Mouse (Mus musculus) CH12.LX (cell line): ENCODE data around the gene Cd3d. TPM values are rescaled to one million over a fixed set of nuclear protein-coding genes. Genes with fewer than 3 reads are reported as not detected.
A peak's percentile ranks its signal among the peaks of the same experiment; 100 is the strongest.

Source experiments
- DNase-seq: peaks from one replicate; pipeline ENCODE4 v3.0.0-alpha.2; 2013; ENCODE audit errors: extremely low read depth
- H3K27ac ChIP-seq: 2 replicates; pipeline ENCODE4 v1.5.1; 2012; ENCODE audit warnings: low read depth, mild to moderate bottlenecking, control low read depth, moderate library complexity; ENCODE audit not compliant: insufficient read depth
- H3K27me3 ChIP-seq: replicated peaks from 2 replicates; pipeline ENCODE3; 2012; ENCODE audit warnings: inconsistent platforms
- H3K36me3 ChIP-seq, 2 experiments: replicated peaks in 1 of 2; 2 replicates each; pipeline versions ENCODE3 to v1.6.1; 2012; ENCODE audit warnings: inconsistent platforms in 1 of 2, low read length in 1 of 2, mild to moderate bottlenecking in 1 of 2, mixed read lengths in 1 of 2, moderate library complexity in 1 of 2; ENCODE audit not compliant: control insufficient read depth in 1 of 2, insufficient read depth in 1 of 2
- H3K4me1 ChIP-seq, 2 experiments: 2 replicates each; pipeline ENCODE4 v1.6.1; 2012; ENCODE audit warnings: inconsistent platforms in 1 of 2, moderate library complexity in 1 of 2; ENCODE audit not compliant: insufficient read depth in 2 of 2, control insufficient read depth in 1 of 2
- H3K4me2 ChIP-seq: 2 replicates; pipeline ENCODE4 v1.6.1; 2012; ENCODE audit warnings: low read depth, mild to moderate bottlenecking, control low read depth; ENCODE audit not compliant: poor library complexity, insufficient read depth, severe bottlenecking
- H3K4me3 ChIP-seq, 3 experiments: fragments of 150-350 bp in 1 of 3; sonication (generic) in 1 of 3; replicated peaks in 1 of 3; 2 replicates each; pipeline versions ENCODE3 to v1.5.1; 2011 to 2012; ENCODE audit warnings: low read depth in 2 of 3, low read length in 2 of 3, mild to moderate bottlenecking in 2 of 3, moderate library complexity in 2 of 3, control low read depth in 1 of 3, improper control_type of control experiment in 1 of 3, inconsistent platforms in 1 of 3, mixed read lengths in 1 of 3; ENCODE audit not compliant: poor library complexity in 1 of 3
- H3K79me2 ChIP-seq: replicated peaks from 2 replicates; pipeline ENCODE4 v1.6.1; 2012; ENCODE audit warnings: mild to moderate bottlenecking, moderate library complexity; ENCODE audit not compliant: control insufficient read depth, poor library complexity, insufficient read depth, severe bottlenecking; ENCODE audit errors: extremely low read depth
- H3K9ac ChIP-seq: 2 replicates; pipeline ENCODE4 v1.6.1; 2012; ENCODE audit warnings: low read depth, mild to moderate bottlenecking, control low read depth, moderate library complexity; ENCODE audit not compliant: insufficient read depth
- H3K9me3 ChIP-seq: replicated peaks from 2 replicates; pipeline ENCODE3; 2012; ENCODE audit warnings: low read length, inconsistent platforms, mixed read lengths
- CTCF ChIP-seq, 2 experiments: IDR thresholded peaks in 1 of 2; conservative IDR thresholded peaks in 1 of 2; 2 replicates each; pipeline ENCODE4 v1.5.1; 2011 to 2012; ENCODE audit warnings: low read depth in 2 of 2, low read length in 2 of 2, improper control_type of control experiment in 1 of 2, inconsistent platforms in 1 of 2, mild to moderate bottlenecking in 1 of 2, moderate library complexity in 1 of 2
- E2F4 ChIP-seq: IDR thresholded peaks from 2 replicates; pipeline ENCODE4 v1.6.1; 2011; ENCODE audit warnings: low read depth, low read length, improper control_type of control experiment; ENCODE audit not compliant: insufficient replicate concordance
- EP300 ChIP-seq: IDR thresholded peaks from 2 replicates; pipeline ENCODE4 v1.6.1; 2011; ENCODE audit warnings: low read length, improper control_type of control experiment
- GABPA ChIP-seq: IDR thresholded peaks from 2 replicates; pipeline ENCODE4 v1.6.1; 2012; ENCODE audit warnings: low read depth, low read length, improper control_type of control experiment, inconsistent platforms; ENCODE audit not compliant: insufficient replicate concordance
- KAT2A ChIP-seq: IDR thresholded peaks from 2 replicates; pipeline ENCODE4 v1.6.1; 2012; ENCODE audit warnings: low read length, improper control_type of control experiment, inconsistent platforms; ENCODE audit not compliant: insufficient replicate concordance
- MAX ChIP-seq: IDR thresholded peaks from 2 replicates; pipeline ENCODE4 v1.6.1; 2011; ENCODE audit warnings: low read length, improper control_type of control experiment
- MXI1 ChIP-seq: IDR thresholded peaks from 2 replicates; pipeline ENCODE4 v1.6.1; 2011; ENCODE audit warnings: mild to moderate bottlenecking, low read depth, low read length, improper control_type of control experiment
- MYC ChIP-seq: IDR thresholded peaks from 2 replicates; pipeline ENCODE4 v1.6.1; 2011; ENCODE audit warnings: low read depth, mild to moderate bottlenecking, improper control_type of control experiment, low read length
- PAX5 ChIP-seq: IDR thresholded peaks from 2 replicates; pipeline ENCODE4 v1.6.1; 2012; ENCODE audit warnings: low read length, inconsistent platforms, mixed read lengths
- POLR2A ChIP-seq: IDR thresholded peaks from 2 replicates; pipeline ENCODE4 v1.6.1; 2011; ENCODE audit warnings: low read depth, mild to moderate bottlenecking, improper control_type of control experiment, low read length
- RAD21 ChIP-seq: IDR thresholded peaks from 2 replicates; pipeline ENCODE4 v1.6.1; 2011; ENCODE audit warnings: low read depth, mild to moderate bottlenecking, low read length, improper control_type of control experiment, moderate library complexity
- RCOR1 ChIP-seq: conservative IDR thresholded peaks from 2 replicates; pipeline ENCODE4 v1.6.1; 2012; ENCODE audit warnings: low read depth, mild to moderate bottlenecking, inconsistent platforms, low read length, improper control_type of control experiment
- SIN3A ChIP-seq: IDR thresholded peaks from 2 replicates; pipeline ENCODE4 v1.6.1; 2012; ENCODE audit warnings: low read length, improper control_type of control experiment, inconsistent platforms
- SMC3 ChIP-seq: IDR thresholded peaks from 2 replicates; pipeline ENCODE4 v1.6.1; 2011; ENCODE audit warnings: low read depth, low read length, improper control_type of control experiment
- TBP ChIP-seq: conservative IDR thresholded peaks from 2 replicates; pipeline ENCODE4 v1.6.1; 2011; ENCODE audit warnings: low read depth, low read length, improper control_type of control experiment
- TCF12 ChIP-seq: IDR thresholded peaks from 2 replicates; pipeline ENCODE4 v1.6.1; 2014; ENCODE audit warnings: low read depth, mild to moderate bottlenecking, inconsistent platforms, low read length, improper control_type of control experiment
- ZC3H11A ChIP-seq: IDR thresholded peaks from 2 replicates; pipeline ENCODE4 v1.6.1; 2012; ENCODE audit warnings: low read depth, mild to moderate bottlenecking, inconsistent platforms, low read length, improper control_type of control experiment
- dilution Hi-C: fragments of 300-500 bp; cut with MboI; formaldehyde crosslinking; loops from 2 replicates; pipeline ENCODE4 v1.14.3; 2020; ENCODE audit warnings: low sequenced_read_pairs; ENCODE audit not compliant: extremely low pct_unique_long_range_greater_than_20kb, extremely low pct_ligation_motif_present
- in situ Hi-C: fragments of 300-500 bp; cut with MboI; formaldehyde crosslinking; loops from 3 replicates; pipeline ENCODE4 v1.14.3; 2019; ENCODE audit warnings: low sequenced_read_pairs, low pct_ligation_motif_present, low pct_unique_long_range_greater_than_20kb, mixed read lengths
- polyA plus RNA-seq: library from polyadenylated mRNA; unstranded; fragments of >175 nt; gene quantifications from 2 replicates; pipeline ENCODE4 v1.2.1, GENCODE M21; 2012; ENCODE audit warnings: low read depth; ENCODE audit not compliant: insufficient read length
- total RNA-seq, 2 experiments: library from RNA; depleted of rRNA; stranded (reverse); fragments of 300-350 nt in 1 of 2; fragments of >200 nt in 1 of 2; gene quantifications; 2 replicates each; pipeline ENCODE4 v1.2.3; 2012 to 2014

Gene Cd3d
- total and polyA plus RNA-seq, 3 experiments, result 0.27 to 5.5 (median 2.6) TPM

- Histone ChIP-seq H3K36me3 (no peaks in the 10 kb centered on the region), H3K27ac (no peak overlapping the region), H3K9me3 (peaks cover 6% of the 10 kb centered on the region), H3K4me2 (no peak overlapping the region), H3K27me3 (no peaks in the 10 kb centered on the region), H3K79me2 (no peaks in the 10 kb centered on the region), H3K4me1 (peaks cover 15 to 25% of the 10 kb centered on the region in 2 experiments), H3K9ac (no peak overlapping the region), H3K4me3 (no peak overlapping the region)
- no peak for DNase-seq
- in situ Hi-C loops (loop anchor here (25.0 kb wide), 1 partner anchor 376 kb away; the partner anchor contains the start of gene Fxyd2), dilution Hi-C loops (no loop called here)
- no peak for TF ChIP-seq E2F4
- no peak for TF ChIP-seq MXI1
- no peak for TF ChIP-seq KAT2A
- TF ChIP-seq TBP, result no peak
- TF ChIP-seq RAD21, result no peak
- no peak for TF ChIP-seq MYC
- no peak for TF ChIP-seq GABPA
- TF ChIP-seq SIN3A, result no peak
- TF ChIP-seq EP300, result no peak
- TF ChIP-seq PAX5, result no peak
- TF ChIP-seq TCF12, result no peak
These were observed 29.7 kb downstream of the Cd3d start for GRCm38 (mm10) chr9:45011291-45011690.

GRCm38 (mm10) chr9:45014879-45015278 is 33.3 kb downstream of the Cd3d start:
- Histone ChIP-seq H3K4me3 (no peak overlapping the region), H3K9ac (no peak overlapping the region), H3K4me1 (no peaks in the 10 kb centered on the region), H3K36me3 (no peaks in the 10 kb centered on the region), H3K27ac (no peak overlapping the region), H3K79me2 (no peaks in the 10 kb centered on the region), H3K27me3 (no peaks in the 10 kb centered on the region), H3K9me3 (peaks cover 6% of the 10 kb centered on the region), H3K4me2 (no peak overlapping the region)
- no peak for TF ChIP-seq POLR2A
- TF ChIP-seq CTCF (conservative IDR thresholded peaks at IDR 0.05 in 1 of 2, IDR thresholded peaks at IDR 0.05 in 1 of 2; ENCODE audit: low read depth in 2 of 2, low read length in 2 of 2), result peak in 1 of 2 experiments; percentile 66; a peak in 2 of 4 replicates
- TF ChIP-seq RAD21, result peak; percentile 63
- TF ChIP-seq MAX, result no peak
- peak; percentile 69 for TF ChIP-seq SMC3
- TF ChIP-seq RCOR1, result no peak
- TF ChIP-seq ZC3H11A, result peak; percentile 12; the same call in 1 of the 2 replicates
- dilution Hi-C loops, result no loop called here
- DNase-seq, result no peak
- in situ Hi-C loops, result loop anchor here (25.0 kb wide), 1 partner anchor 372 kb away; the partner anchor contains the start of gene Fxyd2
